Mouse (Mus musculus) adipose tissue, adult 10 weeks (tissue): ENCODE results near the gene 2410004P03Rik. TPM values are rescaled to one million over a fixed set of nuclear protein-coding genes. Genes with fewer than 3 reads are reported as not detected.

Experiments
- polyA plus RNA-seq: library from polyadenylated mRNA; stranded (reverse); fragments of 350-450 nt; fragmentation: Illumina TruSeq; extraction: RNeasy Lipid Tissue Mini Kit (QIAGEN cat#74804); gene quantifications from one replicate; pipeline ENCODE4 v1.2.3, GENCODE M21; 2014; ENCODE audit warnings: low read depth, low replicate concordance

2410004P03Rik gene
- 4.0 TPM for polyA plus RNA-seq

GRCm38 (mm10) chr12:17011100-17011870 is at the start of gene 2410004P03Rik:
2410004P03Rik (minus strand) TSS chr12:17011727.

GRCm38 (mm10) chr12:16999739-17000497 is 11.6 kb downstream of the 2410004P03Rik start, which contains the start of gene Pqlc3:
Pqlc3 (minus strand) TSS chr12:17000408.

Other genes starting within 250 kb of the 2410004P03Rik start
- gene Greb1, start 210.8 kb downstream of the 2410004P03Rik start, polyA plus RNA-seq = 26.8 TPM
- gene E2f6, start 200.8 kb downstream of the 2410004P03Rik start, polyA plus RNA-seq = 19.4 TPM
- 30.9 TPM for gene Rock2, start 116.8 kb downstream of the 2410004P03Rik start, polyA plus RNA-seq
- gene Pqlc3, start 11.3 kb downstream of the 2410004P03Rik start, polyA plus RNA-seq = 15.4 TPM
- 0.11 TPM for gene Kcnf1, start 165.2 kb upstream of the 2410004P03Rik start, polyA plus RNA-seq